Mouse (Mus musculus) liver, embryonic 15.5 days (tissue): ENCODE data around the gene Tnrc6b. TPM values are rescaled to one million over a fixed set of nuclear protein-coding genes. Genes with fewer than 3 reads are reported as not detected.
A peak's percentile ranks its signal among the peaks of the same experiment; 100 is the strongest.
"Not testable (repeated sequence)": the region's sequence is repeated elsewhere in the genome, so short reads cannot be mapped to it uniquely, and the experiment has no call there.

Experiments used
- ATAC-seq: fragments of 200-750 bp; cut with Nextera tagmentation; 2 replicates; pipeline ENCODE4 v1.8.0; 2017; ENCODE audit warnings: moderate number of reproducible peaks, mild to moderate bottlenecking, moderate library complexity; ENCODE audit not compliant: insufficient read depth
- H3K27ac ChIP-seq: fragments of 300-500 bp; sonication (generic); replicated peaks from 2 replicates; pipeline ENCODE4 v1.5.1; 2015; ENCODE audit warnings: mild to moderate bottlenecking, inconsistent platforms
- H3K27me3 ChIP-seq: fragments of 300-500 bp; sonication (generic); 2 replicates; pipeline ENCODE4 v1.6.1; 2015; ENCODE audit warnings: mild to moderate bottlenecking, inconsistent platforms
- H3K36me3 ChIP-seq: fragments of 300-500 bp; sonication (generic); replicated peaks from 2 replicates; pipeline ENCODE4 v1.6.1; 2015; ENCODE audit warnings: moderate library complexity, mild to moderate bottlenecking, inconsistent platforms
- H3K4me1 ChIP-seq: fragments of 300-500 bp; sonication (generic); replicated peaks from 2 replicates; pipeline ENCODE4 v1.6.1; 2015; ENCODE audit warnings: inconsistent platforms
- H3K4me2 ChIP-seq: fragments of 300-500 bp; sonication (generic); 2 replicates; pipeline ENCODE4 v1.6.1; 2015; ENCODE audit warnings: moderate library complexity, mild to moderate bottlenecking, inconsistent platforms
- H3K4me3 ChIP-seq: fragments of 300-500 bp; sonication (generic); replicated peaks from 2 replicates; pipeline ENCODE4 v1.5.1; 2015; ENCODE audit warnings: mild to moderate bottlenecking, inconsistent platforms
- H3K9ac ChIP-seq: fragments of 300-500 bp; sonication (generic); 2 replicates; pipeline ENCODE4 v1.6.1; 2015; ENCODE audit warnings: moderate library complexity, mild to moderate bottlenecking, inconsistent platforms
- H3K9me3 ChIP-seq: fragments of 300-500 bp; sonication (generic); replicated peaks from 2 replicates; pipeline ENCODE4 v1.6.1; 2016; ENCODE audit warnings: inconsistent platforms
- WGBS: fragments of 180-500 bp; shearing (Covaris S2); methylation state at CpG from one replicate; pipeline ENCODE4 v1.1.7; 2015; ENCODE audit warnings: mixed read lengths; ENCODE audit not compliant: insufficient replicate concordance; 5-methylcytosine and 5-hydroxymethylcytosine counted together
- polyA plus RNA-seq: library from polyadenylated mRNA; unstranded; fragments of >200 nt; fragmentation: Nextera tagmentation; extraction: Ambion mirVana; gene quantifications from 2 replicates; pipeline ENCODE4 v1.2.1, GENCODE M21; 2015

The Tnrc6b gene
- polyA plus RNA-seq, 1 experiment from 2014 or later, result 18.3 TPM

- 64% methylated on average over 7 of the region's 7 CpGs for WGBS
- peaks cover 44% of the 10 kb centered on the region for H3K4me1 ChIP-seq
- peaks cover 54% of the 10 kb centered on the region for H3K36me3 ChIP-seq
- H3K9ac ChIP-seq, result no peak overlapping the region
- H3K27ac ChIP-seq, result no peak overlapping the region
- no peak overlapping the region for H3K4me2 ChIP-seq
- ATAC-seq, result 0 out of 2 replicates have a peak, but pooled peaks have one; percentile 25
- H3K27me3 ChIP-seq, result no peaks in the 10 kb centered on the region
- H3K9me3 ChIP-seq, result no peaks in the 10 kb centered on the region
- no peak overlapping the region for H3K4me3 ChIP-seq
Observed at GRCm38 (mm10) chr15:80850682-80851475, 139.8 kb downstream of the Tnrc6b start.

GRCm38 (mm10) chr15:80852122-80852521 lies 141.0 kb downstream of the Tnrc6b start:
- Histone ChIP-seq H3K36me3 (peaks cover 54% of the 10 kb centered on the region), H3K9me3 (no peaks in the 10 kb centered on the region), H3K4me2 (no peak overlapping the region), H3K4me1 (peaks cover 44% of the 10 kb centered on the region), H3K27ac (no peak overlapping the region), H3K27me3 (no peaks in the 10 kb centered on the region), H3K4me3 (no peak overlapping the region), H3K9ac (no peak overlapping the region)
- no peak for ATAC-seq
- 94% methylated on average over 5 of the region's 5 CpGs for WGBS

GRCm38 (mm10) chr15:80852527-80852926 lies 141.4 kb downstream of the Tnrc6b start:
- Histone ChIP-seq H3K4me1 (peaks cover 44% of the 10 kb centered on the region), H3K36me3 (peaks cover 51% of the 10 kb centered on the region)
- not testable (repeated sequence) for H3K4me3 ChIP-seq, ATAC-seq, H3K27ac ChIP-seq, H3K27me3 ChIP-seq, H3K9me3 ChIP-seq, H3K4me2 ChIP-seq, H3K9ac ChIP-seq
- 69% methylated on average over 3 of the region's 3 CpGs for WGBS

- no peaks in the 10 kb centered on the region for H3K9me3 ChIP-seq
- peaks cover 8% of the 10 kb centered on the region for H3K4me1 ChIP-seq
- 88% methylated on average over 2 of the region's 2 CpGs for WGBS
- H3K36me3 ChIP-seq, result peaks cover 43% of the 10 kb centered on the region
- no peaks in the 10 kb centered on the region for H3K27me3 ChIP-seq
- H3K4me3 ChIP-seq, result no peak overlapping the region
- no peak overlapping the region for H3K9ac ChIP-seq
- H3K27ac ChIP-seq, result no peak overlapping the region
- no peak overlapping the region for H3K4me2 ChIP-seq
- ATAC-seq, result no peak
Observed at GRCm38 (mm10) chr15:80859366-80859765, 148.3 kb downstream of the Tnrc6b start.

GRCm38 (mm10) chr15:80861302-80861701 lies 150.2 kb downstream of the Tnrc6b start:
- H3K4me3 ChIP-seq, result no peak overlapping the region
- ATAC-seq, result no peak
- no peak overlapping the region for H3K9ac ChIP-seq
- H3K4me2 ChIP-seq, result no peak overlapping the region
- H3K9me3 ChIP-seq, result no peaks in the 10 kb centered on the region
- H3K36me3 ChIP-seq, result peaks cover 57% of the 10 kb centered on the region
- no peak overlapping the region for H3K27ac ChIP-seq
- H3K4me1 ChIP-seq, result peaks cover 3% of the 10 kb centered on the region
- 95% methylated on average over 1 of the region's 1 CpGs for WGBS
- H3K27me3 ChIP-seq, result no peaks in the 10 kb centered on the region

GRCm38 (mm10) chr15:80862027-80862426 lies 150.9 kb downstream of the Tnrc6b start:
- no peak for ATAC-seq
- Histone ChIP-seq H3K27ac (no peak overlapping the region), H3K4me2 (no peak overlapping the region), H3K36me3 (peaks cover 64% of the 10 kb centered on the region), H3K4me1 (peaks cover 3% of the 10 kb centered on the region), H3K9me3 (no peaks in the 10 kb centered on the region), H3K27me3 (no peaks in the 10 kb centered on the region), H3K9ac (no peak overlapping the region), H3K4me3 (no peak overlapping the region)
- WGBS, result 83% methylated on average over 2 of the region's 2 CpGs

GRCm38 (mm10) chr15:80868603-80869002 lies 157.5 kb downstream of the Tnrc6b start:
- ATAC-seq, H3K4me1 ChIP-seq, H3K9ac ChIP-seq, H3K27me3 ChIP-seq, H3K4me3 ChIP-seq, H3K27ac ChIP-seq, H3K4me2 ChIP-seq, H3K9me3 ChIP-seq: not testable (repeated sequence)
- H3K36me3 ChIP-seq, result peaks cover 64% of the 10 kb centered on the region
- WGBS, result 86% methylated on average over 4 of the region's 4 CpGs

GRCm38 (mm10) chr15:80874726-80875125 lies 163.6 kb downstream of the Tnrc6b start:
- Histone ChIP-seq H3K9me3 (no peaks in the 10 kb centered on the region), H3K27ac (no peak overlapping the region), H3K27me3 (no peaks in the 10 kb centered on the region), H3K4me3 (no peak overlapping the region), H3K9ac (no peak overlapping the region), H3K36me3 (peaks cover 71% of the 10 kb centered on the region), H3K4me2 (no peak overlapping the region), H3K4me1 (no peaks in the 10 kb centered on the region)
- no peak for ATAC-seq
- WGBS, result 81% methylated on average over 3 of the region's 3 CpGs

GRCm38 (mm10) chr15:80876231-80876630 lies 165.1 kb downstream of the Tnrc6b start:
- 92% methylated on average over 21 of the region's 21 CpGs for whole genome bisulfite sequencing

GRCm38 (mm10) chr15:80884095-80884494 lies 173.0 kb downstream of the Tnrc6b start:
- Histone ChIP-seq H3K36me3 (peaks cover 92% of the 10 kb centered on the region), H3K4me3 (no peak overlapping the region), H3K27me3 (no peaks in the 10 kb centered on the region), H3K4me2 (no peak overlapping the region), H3K9me3 (no peaks in the 10 kb centered on the region), H3K9ac (no peak overlapping the region), H3K4me1 (no peaks in the 10 kb centered on the region), H3K27ac (no peak overlapping the region)
- ATAC-seq, result no peak
- WGBS, result 82% methylated on average over 8 of the region's 8 CpGs

More at GRCm38 (mm10) chr15:80876231-80876630, 165.1 kb downstream of the Tnrc6b start:
- no peak overlapping the region for H3K4me2 ChIP-seq
- H3K4me1 ChIP-seq, result no peaks in the 10 kb centered on the region
- no peak overlapping the region for H3K9ac ChIP-seq
- no peak overlapping the region for H3K4me3 ChIP-seq
- no peak for ATAC-seq
- no peak overlapping the region for H3K27ac ChIP-seq
- no peaks in the 10 kb centered on the region for H3K9me3 ChIP-seq
- peaks cover 79% of the 10 kb centered on the region for H3K36me3 ChIP-seq
- no peaks in the 10 kb centered on the region for H3K27me3 ChIP-seq

- no peaks in the 10 kb centered on the region for H3K27me3 ChIP-seq
- H3K4me2 ChIP-seq, result no peak overlapping the region
- WGBS, result 89% methylated on average over 1 of the region's 1 CpGs
- H3K9me3 ChIP-seq, result no peaks in the 10 kb centered on the region
- no peak overlapping the region for H3K9ac ChIP-seq
- no peaks in the 10 kb centered on the region for H3K4me1 ChIP-seq
- no peak overlapping the region for H3K27ac ChIP-seq
- ATAC-seq, result no peak
- H3K36me3 ChIP-seq, result peaks cover 91% of the 10 kb centered on the region
- no peak overlapping the region for H3K4me3 ChIP-seq
Observed at GRCm38 (mm10) chr15:80886361-80887156, 175.4 kb downstream of the Tnrc6b start.
